Mouse (Mus musculus) mesoderm, embryonic 11.5 days (tissue): ENCODE measurements at regions not wholly inside any gene's neighbourhood (a gene's known extent, or its start where the extent isn't known, plus 50 kb on each side); places are given as distances from the start of the nearest gene placed in this dataset.

Experiments used
- DNase-seq: peaks from one replicate; pipeline ENCODE4 v3.0.0-alpha.2; 2012; ENCODE audit warnings: low read depth, low spot score

DNA sequence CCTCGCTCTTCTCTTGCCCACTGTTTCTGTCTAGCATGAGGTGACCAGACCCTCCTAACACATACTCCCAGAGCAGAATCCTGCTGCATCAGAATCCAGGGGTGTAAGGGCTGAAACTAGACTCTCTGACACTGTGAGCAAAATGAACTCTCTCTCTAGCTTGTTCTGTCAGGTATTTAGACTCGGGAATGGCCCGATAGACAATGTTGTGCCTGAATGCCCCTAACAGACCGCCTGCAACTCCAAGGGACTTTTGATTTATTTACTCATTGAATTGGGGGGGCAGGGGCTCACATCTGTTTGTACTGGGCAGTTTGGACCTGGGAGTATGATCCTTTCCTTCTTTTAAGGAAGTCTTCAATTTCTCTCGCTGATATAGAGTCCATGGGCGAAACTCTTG lies 469.3 kb upstream of the Trpc7 start:
- no peak for DNase-seq

DNA sequence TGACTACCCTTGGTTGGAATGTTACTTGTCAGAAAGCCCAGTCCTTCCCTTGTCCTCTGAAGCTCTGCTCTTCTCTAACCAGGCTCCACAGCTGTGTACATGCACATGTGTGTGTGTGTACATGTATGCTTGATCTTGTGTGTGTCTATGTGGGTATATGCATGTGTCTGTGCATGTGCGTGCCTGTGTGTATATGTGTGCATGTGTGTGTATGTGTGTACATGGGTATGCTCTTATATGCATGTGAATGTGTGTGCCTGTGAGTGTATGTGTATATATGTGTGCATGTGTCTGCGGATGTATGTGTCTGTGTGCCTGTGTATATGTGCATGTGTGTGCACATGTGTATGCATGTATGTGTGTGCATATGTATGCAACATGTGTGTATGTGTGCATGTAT lies 468.6 kb upstream of the Trpc7 start:
- DNase-seq: no peak

DNA sequence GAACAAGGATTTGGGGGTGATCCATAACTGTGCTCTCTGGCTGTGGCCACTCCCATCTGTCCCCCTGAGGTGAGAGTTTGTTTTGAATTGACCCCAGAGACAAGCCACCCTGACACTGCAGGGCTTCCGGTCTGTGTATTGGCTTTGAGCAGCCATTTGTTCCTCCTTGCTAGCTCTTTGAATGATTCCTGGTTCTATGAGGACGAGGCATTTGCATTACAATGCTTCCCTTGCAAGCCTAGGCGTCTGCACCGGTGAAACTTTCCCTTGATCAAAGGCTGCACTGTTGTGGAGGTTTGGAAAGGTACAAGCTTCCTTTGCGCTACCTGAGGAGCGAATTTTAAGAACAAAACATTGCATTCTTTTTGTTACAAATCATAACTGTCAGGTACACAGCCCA lies 466.8 kb upstream of the Trpc7 start:
- DNase-seq: no peak

DNA sequence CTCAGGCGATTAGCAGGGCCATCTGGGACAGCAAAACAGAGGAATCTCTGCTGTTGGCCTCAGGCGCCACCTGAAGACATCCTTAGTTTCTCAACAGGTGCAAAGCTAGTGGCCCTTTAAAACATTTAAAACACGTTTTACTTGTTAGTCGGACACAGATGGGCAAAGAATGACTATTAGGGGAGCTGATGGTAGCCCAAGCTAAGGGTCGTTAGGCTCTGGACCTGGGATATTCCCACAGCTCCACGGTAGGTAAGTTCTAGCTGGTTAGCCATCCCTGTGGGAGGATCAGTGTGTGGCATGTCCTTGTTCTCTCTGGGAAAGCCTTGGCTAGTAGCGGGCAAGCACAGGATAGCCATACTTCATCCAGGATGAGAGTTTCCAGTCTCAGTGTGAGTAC lies 465.5 kb upstream of the Trpc7 start:
- DNase-seq: no peak

DNA sequence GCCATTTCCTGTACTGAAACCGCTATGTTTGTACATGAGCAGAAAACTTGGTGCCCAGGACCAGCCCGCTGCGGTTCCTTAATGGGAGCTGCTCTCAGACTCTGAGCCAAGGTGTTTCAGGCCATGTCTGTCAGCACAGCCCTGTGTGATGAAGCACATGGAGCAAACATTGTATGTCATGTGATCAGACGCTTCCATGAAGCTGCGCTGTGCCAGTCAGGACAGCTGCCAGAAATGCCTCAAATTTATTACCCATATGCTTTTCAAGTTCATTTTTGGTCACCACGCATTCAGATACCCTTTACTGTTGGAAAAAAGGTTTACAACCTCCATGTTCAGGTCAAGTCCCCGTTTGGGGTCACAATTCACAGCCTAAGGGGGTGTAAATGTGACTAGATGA lies 458.8 kb upstream of the Trpc7 start:
- no peak for DNase-seq

DNA sequence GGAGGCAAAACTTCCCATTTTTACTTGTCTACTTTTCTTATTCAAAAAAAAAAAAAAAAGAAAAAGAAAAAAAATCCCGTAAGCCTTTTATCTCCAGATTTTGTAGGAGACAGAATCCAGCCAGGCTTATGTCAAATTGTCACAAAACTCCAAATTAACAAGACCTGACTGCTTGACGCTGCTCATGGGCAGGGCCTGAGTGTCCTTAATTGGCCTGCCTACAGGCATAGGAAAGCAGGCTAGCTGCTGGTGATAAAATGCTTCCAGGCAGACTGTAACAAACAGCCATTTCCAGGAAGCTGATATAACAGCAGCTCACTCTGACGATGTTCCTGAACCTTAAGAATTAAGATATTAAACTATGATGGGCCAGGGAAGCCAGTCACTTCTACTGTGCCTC lies 458.2 kb upstream of the Trpc7 start:
- no peak for DNase-seq

DNA sequence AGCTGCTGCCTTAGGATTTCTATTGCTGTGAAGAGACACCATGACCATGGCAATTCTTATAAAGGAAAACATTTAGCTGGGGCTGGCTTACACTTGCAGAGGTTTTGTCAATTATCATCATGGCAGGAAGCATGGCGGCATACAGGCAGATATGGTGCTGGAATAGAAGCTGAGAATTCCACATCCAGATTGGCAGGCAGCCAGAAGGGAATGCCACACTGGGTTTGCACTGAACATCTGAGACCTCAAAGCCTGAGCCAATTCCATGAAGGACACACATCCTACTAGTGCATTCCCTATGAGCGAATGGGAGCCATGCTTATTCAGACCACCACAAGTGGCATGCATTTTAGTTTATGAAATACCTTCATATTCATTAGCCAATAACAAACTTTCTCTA lies 455.0 kb upstream of the Trpc7 start:
- DNase-seq: no peak

DNA sequence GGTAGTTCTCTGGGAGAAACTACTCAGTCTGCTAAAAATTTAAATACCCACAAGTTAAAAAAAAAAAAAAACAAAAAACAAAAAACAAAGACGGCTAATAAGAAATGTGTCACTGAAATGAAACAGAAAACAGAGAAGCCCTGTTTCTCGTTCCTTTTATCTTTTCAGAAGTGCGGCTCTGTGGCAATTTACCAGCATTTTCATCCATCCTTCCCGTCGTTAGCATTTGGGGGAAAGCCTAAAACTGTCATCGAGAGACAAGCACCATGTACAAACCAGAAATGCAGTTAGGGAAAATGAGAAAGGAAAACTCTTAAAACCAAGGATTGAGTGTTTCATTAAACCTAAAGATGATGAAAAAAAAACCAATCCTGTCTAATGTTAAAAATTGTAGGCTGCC lies 442.9 kb upstream of the Trpc7 start:
- DNase-seq: no peak

DNA sequence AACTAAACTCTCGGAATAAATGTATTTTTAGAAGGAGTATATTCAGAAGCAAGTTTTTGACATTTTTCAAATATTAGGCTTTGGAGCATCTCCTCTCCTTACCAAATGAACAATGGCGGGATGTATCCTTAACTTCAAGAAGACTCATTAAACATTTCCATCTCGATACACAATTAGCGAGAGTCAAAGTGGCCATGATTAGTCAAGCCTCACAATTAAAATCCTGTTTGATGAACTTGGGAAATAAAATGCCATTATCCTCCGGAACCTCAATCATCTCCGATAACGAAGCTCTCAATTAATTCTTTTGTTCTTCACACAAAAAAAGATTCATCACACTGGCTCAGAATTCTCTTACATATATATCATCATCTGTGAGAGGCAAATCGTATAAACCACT lies 440.8 kb upstream of the Trpc7 start:
- no peak for DNase-seq

DNA sequence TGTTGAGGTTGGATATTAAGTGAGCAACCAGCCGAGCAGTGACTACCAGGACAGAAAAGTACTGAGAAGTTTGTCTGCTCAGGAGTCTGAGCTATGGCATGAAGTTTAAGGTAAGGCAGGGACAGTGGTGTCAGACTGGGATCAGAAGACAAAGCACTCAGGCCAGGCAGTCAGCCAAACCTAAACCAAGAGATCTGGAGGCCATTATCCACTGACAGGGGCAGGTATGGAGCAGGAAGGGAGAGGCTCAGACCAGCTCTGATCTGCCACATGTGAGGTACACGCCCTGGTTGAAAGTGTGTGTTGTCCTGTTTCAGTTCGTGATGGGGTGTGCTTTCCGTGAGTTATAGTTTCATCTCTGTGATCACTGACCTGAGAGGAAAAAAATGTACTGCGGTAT lies 437.2 kb upstream of the Trpc7 start:
- DNase-seq: no peak

DNA sequence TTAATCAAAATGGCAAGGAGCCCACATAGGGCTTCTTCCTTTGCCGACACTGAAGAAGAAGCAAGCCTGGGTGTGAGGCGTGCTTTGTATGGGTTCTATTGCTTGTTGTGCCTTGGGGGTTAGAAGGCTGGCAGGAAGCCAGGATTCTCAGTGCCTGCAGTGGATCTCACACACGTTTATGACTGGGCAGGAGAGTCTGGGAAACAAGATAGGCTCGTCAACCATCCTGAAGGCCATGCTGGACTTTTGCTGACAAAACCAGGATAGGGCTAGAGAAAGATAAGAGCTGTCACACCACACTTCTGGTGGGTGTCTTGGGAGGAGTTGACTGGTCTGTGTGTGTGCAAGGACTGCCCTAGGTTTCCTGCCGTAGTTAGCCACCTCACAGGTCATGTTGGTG lies 436.1 kb upstream of the Trpc7 start:
- no peak for DNase-seq

DNA sequence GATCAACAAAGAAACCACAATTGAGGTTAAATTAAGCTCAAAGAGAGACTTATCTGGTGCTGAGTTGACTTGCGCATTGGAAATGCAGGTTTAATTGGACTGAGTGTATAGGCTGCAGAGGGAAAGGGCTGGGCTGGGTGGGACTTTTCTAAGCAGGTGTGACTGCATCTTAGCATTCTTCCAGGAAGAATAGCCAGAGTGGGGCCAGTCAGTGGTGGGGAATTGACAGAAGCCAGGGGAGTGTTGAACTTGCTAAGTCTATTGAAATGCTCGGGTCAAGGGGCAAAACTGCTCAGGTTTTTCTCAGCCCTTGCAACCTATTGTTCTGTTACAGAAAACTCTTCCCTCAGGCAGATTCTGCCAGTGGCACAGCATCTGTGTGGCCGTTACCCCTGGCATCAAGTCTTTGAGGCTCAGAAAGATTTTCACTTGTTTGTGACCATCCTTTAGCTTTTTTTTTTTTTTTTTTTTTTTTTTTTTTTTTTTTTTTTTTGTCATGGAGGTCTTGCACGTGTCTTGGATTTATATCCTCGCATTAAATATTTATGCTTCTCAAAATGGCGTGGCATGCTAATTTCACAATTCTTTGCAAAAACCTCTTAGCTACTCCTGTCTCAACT lies 429.6 kb upstream of the Trpc7 start:
- DNase-seq: no peak

DNA sequence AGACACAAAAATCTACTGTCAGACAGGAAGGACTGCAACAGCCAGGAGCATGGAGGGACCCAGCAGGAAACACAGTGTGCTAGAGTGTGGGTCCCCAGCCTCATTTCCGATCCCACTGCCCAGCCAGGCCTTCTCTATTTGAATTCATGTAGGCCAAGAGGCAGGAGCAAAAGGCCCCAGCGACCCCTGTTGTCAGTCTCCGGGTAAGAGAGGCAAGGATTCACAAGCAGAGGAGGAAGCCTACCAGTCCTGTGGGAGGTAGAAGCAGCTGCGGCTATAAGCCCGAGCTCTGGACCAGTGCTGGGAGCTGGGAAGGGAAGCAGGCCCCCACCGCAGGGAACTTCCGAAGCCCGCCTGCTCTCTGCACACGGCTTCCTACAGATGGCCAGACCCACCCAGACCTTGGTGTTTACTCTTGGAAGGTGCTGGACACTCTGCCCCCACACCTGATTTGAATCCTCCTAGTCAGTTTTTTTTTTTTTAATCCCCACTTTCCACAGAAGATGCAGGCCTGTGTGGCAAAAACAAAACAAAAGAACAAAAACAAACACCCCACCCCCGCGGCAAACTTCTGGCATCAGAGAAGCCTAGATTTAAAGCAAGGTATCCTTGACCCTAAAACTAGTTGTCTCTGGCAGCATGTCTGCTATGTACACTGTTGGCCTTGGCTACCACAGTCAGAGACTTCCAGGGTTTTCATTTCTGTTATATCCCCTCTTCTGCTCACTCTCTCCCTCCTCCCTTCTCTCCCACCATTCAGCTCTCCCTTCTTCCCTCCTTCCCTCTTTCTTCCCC lies 420.6 kb upstream of the Trpc7 start:
- peak; percentile 15 for DNase-seq

DNA sequence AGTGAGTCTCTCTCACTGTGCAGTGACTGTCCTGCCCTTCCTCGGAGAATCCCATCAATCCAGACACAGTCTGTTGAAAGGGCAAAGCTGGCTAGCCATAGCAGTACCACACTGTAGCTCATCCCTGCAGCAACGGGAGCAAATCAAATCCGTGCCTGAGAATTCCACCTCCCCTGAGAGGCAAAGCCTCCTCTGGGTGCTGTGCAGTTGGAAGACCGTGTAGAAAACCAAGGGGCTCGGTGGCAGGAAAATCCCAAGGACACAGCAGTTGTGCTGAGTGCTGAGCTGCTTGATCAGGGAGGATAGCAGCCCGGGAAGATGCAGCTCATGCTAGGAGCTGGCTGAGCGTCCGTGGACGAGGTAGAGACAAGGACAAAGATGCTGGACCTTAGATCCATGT lies 418.7 kb upstream of the Trpc7 start:
- no peak for DNase-seq

DNA sequence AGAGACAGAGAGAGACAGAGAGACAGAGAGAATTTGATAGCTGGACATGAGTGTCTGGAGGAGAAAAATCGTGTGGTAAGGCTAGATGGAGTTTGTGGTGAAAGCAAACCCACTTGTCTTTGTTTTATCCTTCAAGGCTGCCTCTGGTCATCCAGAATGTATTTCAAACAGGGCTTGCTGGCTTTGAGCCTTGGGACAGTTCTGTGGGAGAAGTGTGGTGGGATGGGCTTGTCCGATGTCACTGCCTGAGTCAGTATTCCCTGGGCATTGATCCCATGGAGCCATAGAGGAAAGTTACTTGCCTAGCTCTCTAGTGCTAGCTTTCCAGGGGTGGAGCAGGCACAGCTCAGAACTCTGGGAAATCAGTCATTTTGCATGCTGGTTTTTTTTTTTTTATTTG lies 417.9 kb upstream of the Trpc7 start:
- no peak for DNase-seq

DNA sequence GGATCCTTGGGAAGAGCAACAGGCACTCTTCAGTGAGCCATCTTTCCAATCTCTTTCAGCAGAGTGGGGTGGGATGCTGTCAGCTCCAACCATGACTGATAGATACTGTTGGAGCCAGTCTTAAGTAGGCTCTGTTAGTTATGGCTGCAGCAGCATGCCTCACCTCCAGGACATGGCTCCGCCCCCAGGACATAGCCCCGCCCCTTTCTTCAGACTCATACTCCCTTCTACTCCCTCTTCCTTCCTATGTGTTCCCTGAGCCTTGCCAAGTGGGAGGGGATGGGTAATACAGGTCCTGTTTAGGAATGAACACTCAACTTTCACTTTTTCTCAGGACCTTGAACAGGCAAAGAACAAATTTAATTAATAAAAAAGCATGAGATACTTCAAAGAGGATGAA lies 415.4 kb upstream of the Trpc7 start:
- DNase-seq: no peak

DNA sequence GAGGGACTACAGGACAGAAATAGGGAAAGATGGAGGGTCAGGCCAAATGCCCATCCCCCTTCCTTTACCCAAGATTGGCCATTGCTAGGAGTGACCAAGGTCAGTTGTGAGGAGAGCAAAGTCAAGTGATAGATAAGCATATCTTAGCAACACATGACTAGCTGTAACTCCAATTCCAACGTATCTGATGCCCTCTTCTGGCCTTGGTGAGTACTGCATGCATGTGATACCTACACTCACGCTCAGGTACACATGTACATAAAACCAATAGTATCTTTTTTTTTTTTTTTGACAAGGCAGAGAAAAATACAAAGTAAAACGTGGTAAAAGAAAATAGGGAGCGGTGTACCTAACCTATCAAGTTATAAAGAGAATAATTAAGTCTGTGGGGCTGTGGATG lies 413.8 kb upstream of the Trpc7 start:
- no peak for DNase-seq

DNA sequence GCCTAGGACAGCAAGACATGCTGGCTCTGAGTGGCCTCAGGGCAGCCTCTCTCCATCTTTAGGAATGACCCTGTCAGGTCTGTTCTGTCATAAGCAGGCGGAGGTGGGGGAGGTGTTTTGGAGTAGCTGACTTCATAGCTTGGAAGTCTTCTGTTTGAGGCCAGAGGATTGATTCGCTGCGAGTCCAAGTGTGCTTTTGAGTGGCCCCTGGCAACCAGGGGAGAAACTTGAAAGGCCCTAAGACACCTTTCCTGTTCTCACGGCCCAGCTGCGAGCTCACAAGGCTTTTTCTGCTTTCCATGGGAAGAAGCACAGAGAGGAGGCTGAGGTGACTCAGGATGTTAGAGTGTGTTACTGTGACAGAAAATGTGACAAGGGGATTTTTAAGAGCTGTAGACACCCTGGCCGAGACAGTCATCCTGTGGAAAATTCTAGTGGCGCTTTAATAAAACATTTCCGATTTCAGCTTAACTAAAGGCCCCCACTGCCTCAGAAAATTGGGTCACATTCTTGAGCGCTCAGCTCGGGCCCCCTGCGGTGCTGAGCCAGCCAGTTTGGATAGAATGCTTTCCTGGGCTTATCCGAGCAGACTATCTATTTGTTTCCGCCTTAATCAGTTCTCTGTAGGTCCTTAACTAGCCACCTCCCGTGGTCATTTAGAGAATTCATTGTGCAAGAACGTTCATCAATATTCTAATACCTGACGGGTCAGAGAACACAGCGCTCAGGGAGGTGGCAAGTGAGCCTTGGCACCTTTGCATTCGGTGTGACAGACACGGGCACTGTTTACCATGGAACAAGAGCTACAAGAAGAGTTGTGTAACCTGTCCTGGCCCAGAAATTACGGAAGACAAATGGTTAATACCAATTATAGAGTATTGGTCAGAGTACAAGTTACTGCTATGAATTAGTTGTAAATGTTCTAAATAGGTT lies 412.4 kb upstream of the Trpc7 start:
- DNase-seq: no peak

DNA sequence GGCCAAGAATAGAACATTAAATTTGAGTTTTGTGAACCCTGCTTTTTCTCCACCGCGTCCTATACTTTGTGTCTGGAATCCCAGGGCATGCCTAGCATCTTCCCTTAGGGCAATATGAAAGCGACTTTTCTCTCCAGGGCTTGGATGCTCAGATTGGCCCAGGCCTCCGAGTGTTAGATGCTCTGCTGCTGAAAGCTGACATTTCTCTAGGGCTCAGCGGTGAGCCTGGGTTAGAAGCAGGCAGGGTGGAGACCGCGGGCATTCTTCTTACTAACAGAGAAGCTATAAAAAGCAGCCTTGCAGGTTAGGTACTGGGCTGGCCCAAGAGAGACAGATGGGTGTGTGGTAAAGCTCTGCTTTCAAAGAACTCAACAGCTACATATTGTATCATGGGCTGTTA lies 409.8 kb upstream of the Trpc7 start:
- DNase-seq: no peak

DNA sequence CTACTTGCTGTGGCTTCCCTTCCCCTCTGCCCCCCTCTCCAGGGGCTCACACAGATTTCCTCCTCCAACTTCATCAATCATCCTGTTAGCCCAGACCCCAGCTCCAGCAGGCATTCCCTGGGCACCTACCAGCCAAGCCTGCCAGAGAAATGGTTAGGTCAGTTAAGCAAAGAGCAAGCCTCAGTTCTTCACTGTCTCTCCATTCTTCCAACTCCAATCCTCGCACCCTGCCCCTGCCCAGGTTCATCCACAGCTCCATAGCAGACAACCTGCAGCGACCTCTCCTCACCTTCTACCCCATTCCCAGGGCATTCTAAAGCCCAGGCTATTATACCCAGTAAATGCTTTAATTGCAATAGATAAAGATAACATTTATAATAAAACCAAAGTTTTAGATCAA lies 408.0 kb upstream of the Trpc7 start:
- DNase-seq: no peak

DNA sequence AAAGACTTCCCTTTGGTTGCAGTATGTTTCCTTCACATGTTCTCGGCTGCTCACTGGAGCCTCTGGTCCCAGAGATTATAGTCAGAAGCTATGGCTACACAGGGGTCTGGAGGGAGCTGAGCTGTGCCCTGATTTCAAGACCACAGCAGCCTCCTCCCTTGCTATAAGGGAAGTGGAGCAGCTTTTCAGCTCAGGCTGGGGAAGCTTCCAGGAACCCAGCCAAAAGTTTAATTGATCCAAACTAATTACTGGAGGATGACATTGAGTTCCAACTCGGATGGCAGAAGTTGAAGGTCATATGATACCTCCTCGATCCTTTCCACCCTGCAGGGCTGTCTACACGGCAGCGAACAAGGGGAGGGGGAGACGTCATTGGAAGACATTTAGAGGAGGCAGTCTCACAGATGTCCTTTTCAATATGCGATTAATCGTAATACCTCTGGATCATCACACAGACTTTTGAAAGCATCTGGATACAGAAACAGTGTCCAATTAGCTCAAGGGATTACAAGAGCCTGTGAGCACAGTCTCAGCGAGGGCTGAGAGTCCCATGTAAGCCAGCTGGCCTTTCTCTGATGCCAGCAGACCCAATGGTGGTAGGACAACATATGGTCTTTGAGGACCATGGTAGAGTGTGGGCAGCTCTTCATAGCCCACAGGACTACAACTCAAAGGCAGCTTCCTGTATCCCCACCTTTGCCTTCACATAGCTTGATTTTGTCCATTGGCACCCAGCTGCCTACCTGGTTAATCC lies 396.1 kb upstream of the Trpc7 start:
- DNase-seq: no peak

DNA sequence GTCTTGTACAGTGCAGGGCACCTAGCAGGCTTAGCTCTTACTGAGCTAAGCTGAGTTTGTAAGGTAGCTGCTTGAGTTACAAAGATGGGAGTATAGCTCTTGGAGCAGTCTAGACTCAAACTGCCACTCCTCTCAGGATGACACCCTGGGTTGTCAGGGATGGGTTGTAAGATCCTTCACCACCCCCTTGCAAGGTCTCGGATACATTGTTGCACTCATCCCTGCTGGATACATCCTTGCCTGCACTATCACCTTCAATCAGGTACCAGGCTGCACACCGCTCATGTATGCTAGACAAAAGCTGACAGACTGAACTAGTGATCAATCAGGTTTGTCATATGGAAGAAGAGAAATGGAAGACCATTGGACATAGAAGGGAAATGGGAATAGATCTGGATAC lies 390.4 kb upstream of the Trpc7 start:
- DNase-seq: no peak
